Comparison of ENCODE assay signal across 8 mouse cellular contexts in the genomic region with DNA sequence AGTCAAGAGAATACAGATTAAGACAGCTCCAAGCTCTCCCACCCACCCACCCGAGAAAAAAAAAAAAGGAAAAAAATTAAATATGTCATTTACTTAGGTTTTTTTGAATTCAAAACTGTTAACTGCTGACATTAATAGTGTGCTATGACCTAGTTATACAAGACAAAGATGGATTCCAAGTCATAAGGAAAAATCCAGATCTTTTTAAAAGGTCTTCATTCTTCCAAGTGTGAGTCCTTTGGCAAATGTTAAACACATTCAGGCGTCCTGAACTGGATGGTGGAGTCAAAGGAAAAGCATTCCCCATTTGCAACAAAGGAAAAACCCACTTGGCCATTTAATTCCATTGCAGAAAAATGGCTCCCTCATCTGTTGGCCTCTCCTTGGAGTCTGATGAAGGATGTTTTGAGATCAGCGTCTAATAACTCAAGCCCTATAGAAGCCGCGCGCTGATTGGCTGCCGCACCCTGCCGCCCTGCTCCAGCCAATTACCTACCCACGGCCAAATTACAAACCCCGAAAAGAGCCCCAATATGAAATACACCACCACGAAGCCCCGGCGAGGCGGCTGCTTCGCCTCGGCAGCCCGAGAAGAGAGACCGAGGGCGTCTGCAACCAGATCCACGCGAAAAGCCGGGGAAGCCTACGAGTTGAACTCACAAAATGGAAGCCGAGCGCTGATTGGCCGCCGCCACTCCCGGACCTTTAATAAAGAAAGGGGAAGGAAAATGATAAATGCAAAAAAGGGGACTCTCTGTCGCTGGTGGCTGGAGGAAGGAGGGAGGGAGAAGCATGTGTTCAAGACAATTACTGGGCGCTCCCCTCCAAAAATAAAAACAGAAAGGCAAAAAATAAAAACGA. TPM values are rescaled to one million over a fixed set of nuclear protein-coding genes. Genes with fewer than 3 reads are reported as not detected.
DNase-seq lines count a peak whose midpoint lies in the region; ATAC-seq and TF ChIP-seq lines count a peak whose summit lies in the region.

No protein-coding gene starts in this region.

- H3K4me1 ChIP-seq in embryonic facial prominence, embryonic 10.5 days, result peaks cover 69% of the 10 kb centered on the region
- 0 out of 2 replicates have a peak, but pooled peaks cover 9% of the 10 kb centered on the region for H3K4me1 ChIP-seq in intestine, postnatal 0 days (replicated peaks; ENCODE audit: control insufficient read depth, insufficient read depth, low read length)
- peaks cover 70% of the 10 kb centered on the region for H3K4me1 ChIP-seq in midbrain, embryonic 10.5 days

- TF ChIP-seq CTCF in intestine, postnatal 0 days (IDR thresholded peaks at IDR 0.05; ENCODE audit: low read depth), result peak; percentile 29

- H3K36me3 ChIP-seq in embryonic facial prominence, embryonic 10.5 days (replicated peaks), result peaks cover 18% of the 10 kb centered on the region
- no peaks in the 10 kb centered on the region for H3K36me3 ChIP-seq in intestine, postnatal 0 days (ENCODE audit: control insufficient read depth, insufficient read depth)
- H3K36me3 ChIP-seq in midbrain, embryonic 10.5 days, result peaks cover 32% of the 10 kb centered on the region

- H3K27ac ChIP-seq in embryonic facial prominence, embryonic 10.5 days (replicated peaks), result peak overlapping the region; percentile 100
- H3K27ac ChIP-seq in intestine, postnatal 0 days (ENCODE audit: low read depth, low read length), result peak overlapping the region; percentile 96
- peak overlapping the region; percentile 100 for H3K27ac ChIP-seq in midbrain, embryonic 10.5 days (replicated peaks)

- H3K4me3 ChIP-seq in embryonic facial prominence, embryonic 10.5 days, result peak overlapping the region; percentile 99
- peak overlapping the region; percentile 86 for H3K4me3 ChIP-seq in intestine, postnatal 0 days (ENCODE audit: low read depth, low read length)
- peak overlapping the region; percentile 99 for H3K4me3 ChIP-seq in midbrain, embryonic 10.5 days

- H3K4me2 ChIP-seq in intestine, postnatal 0 days (replicated peaks; ENCODE audit: low read depth), result peak overlapping the region; percentile 98

- no peaks in the 10 kb centered on the region for H3K27me3 ChIP-seq in embryonic facial prominence, embryonic 10.5 days (replicated peaks; ENCODE audit: low read depth, poor library complexity, severe bottlenecking)
- no peaks in the 10 kb centered on the region for H3K27me3 ChIP-seq in intestine, postnatal 0 days (replicated peaks; ENCODE audit: control insufficient read depth, insufficient read depth, low read length)
- no peaks in the 10 kb centered on the region for H3K27me3 ChIP-seq in midbrain, embryonic 10.5 days (ENCODE audit: low read depth, poor library complexity, severe bottlenecking)

- WGBS in embryonic facial prominence, embryonic 10.5 days, result under 1% methylated on average over 31 of the region's 31 CpGs
- WGBS in intestine, postnatal 0 days, result under 1% methylated on average over 31 of the region's 31 CpGs
- WGBS in midbrain, embryonic 10.5 days, result under 1% methylated on average over 31 of the region's 31 CpGs

- intact Hi-C loops in left cerebral cortex, postnatal 36 days (cut with DNase I), result loop anchor here (1.0 to 10.0 kb wide), 2 partner anchors 9 to 366 kb away; partner anchors contain the start of gene Camkk2

- peak; percentile 89 to 92 for DNase-seq in urinary bladder, adult 18-20 months (ENCODE audit: low spot score in 2 of 2)
- no peak for DNase-seq in urinary bladder, postnatal 10 days (ENCODE audit: low spot score)
- peak; percentile 93 for DNase-seq in embryonic facial prominence, embryonic 10.5 days (ENCODE audit: low spot score)
- DNase-seq in left cerebral cortex, postnatal 36 days (ENCODE audit: low spot score in 2 of 2), result peak; percentile 93 to 95
- DNase-seq in midbrain, embryonic 10.5 days (ENCODE audit: low spot score), result peak; percentile 92
- peak; percentile 92 to 94 for DNase-seq in right cerebral cortex, postnatal 36 days (ENCODE audit: low spot score in 2 of 2)

- no peaks in the 10 kb centered on the region for H3K9me3 ChIP-seq in embryonic facial prominence, embryonic 10.5 days
- no peaks in the 10 kb centered on the region for H3K9me3 ChIP-seq in intestine, postnatal 0 days (ENCODE audit: control insufficient read depth)
- no peaks in the 10 kb centered on the region for H3K9me3 ChIP-seq in midbrain, embryonic 10.5 days (replicated peaks)

- ATAC-seq in granulocyte monocyte progenitor cell, adult 5-6 weeks (replicated peaks; ENCODE audit: poor library complexity, severe bottlenecking), result peak; percentile 15
- peak; percentile 32 for ATAC-seq in intestine, postnatal 0 days

- H3K9ac ChIP-seq in intestine, postnatal 0 days (ENCODE audit: low read depth, low read length), result peak overlapping the region; percentile 99

RNA-seq across cellular contexts. Expression of gene Setd1b, which starts 1.1 kb away (rescaled TPM):
- 8.1 TPM in 2 replicates for polyA plus RNA-seq in embryonic facial prominence, embryonic 10.5 days (2016; fragmentation: Nextera tagmentation; extraction: Ambion mirVana)
- 29.5 and 37.5 TPM in 2 replicates for total RNA-seq in granulocyte monocyte progenitor cell, adult 5-6 weeks (2014; fragmentation: Nextera tagmentation)
- 1.2 TPM in 2 replicates for total RNA-seq in granulocyte monocyte progenitor cell, adult 5-6 weeks (2017)
- 5.4 and 6.7 TPM in 2 replicates for polyA plus RNA-seq in intestine, postnatal 0 days (2015; fragmentation: Nextera tagmentation; extraction: Ambion mirVana)
- total RNA-seq in left cerebral cortex, postnatal 36 days (2021), result 10 to 100 TPM; 27.9 to 35.0 TPM
- 7.4 and 7.9 TPM in 2 replicates for polyA plus RNA-seq in midbrain, embryonic 10.5 days (2016; fragmentation: Nextera tagmentation; extraction: Ambion mirVana)

RNA-seq across cellular contexts. Expression of gene Rhof, which starts 8.4 kb away (rescaled TPM):
- 1.2 and 2.2 TPM in 2 replicates for polyA plus RNA-seq in embryonic facial prominence, embryonic 10.5 days (2016; fragmentation: Nextera tagmentation; extraction: Ambion mirVana)
- total RNA-seq in granulocyte monocyte progenitor cell, adult 5-6 weeks (2014; fragmentation: Nextera tagmentation), result 1.5 TPM in 1 of 2 replicates, not detected in the other
- total RNA-seq in granulocyte monocyte progenitor cell, adult 5-6 weeks (2017), result 0.26 and 1.6 TPM in 2 replicates
- polyA plus RNA-seq in intestine, postnatal 0 days (2015; fragmentation: Nextera tagmentation; extraction: Ambion mirVana), result 17.0 TPM in 2 replicates
- total RNA-seq in left cerebral cortex, postnatal 36 days (2021), result 10 to 100 TPM; 51.3 to 53.0 TPM
- 1.4 and 1.9 TPM in 2 replicates for polyA plus RNA-seq in midbrain, embryonic 10.5 days (2016; fragmentation: Nextera tagmentation; extraction: Ambion mirVana)

RNA-seq across cellular contexts. Expression of gene Psmd9, which starts 28.3 kb away (rescaled TPM):
- 79.1 and 89.3 TPM in 2 replicates for polyA plus RNA-seq in embryonic facial prominence, embryonic 10.5 days (2016; fragmentation: Nextera tagmentation; extraction: Ambion mirVana)
- total RNA-seq in granulocyte monocyte progenitor cell, adult 5-6 weeks (2014; fragmentation: Nextera tagmentation), result 26.5 and 45.9 TPM in 2 replicates
- 15.5 and 25.2 TPM in 2 replicates for total RNA-seq in granulocyte monocyte progenitor cell, adult 5-6 weeks (2017)
- polyA plus RNA-seq in intestine, postnatal 0 days (2015; fragmentation: Nextera tagmentation; extraction: Ambion mirVana), result 50.9 and 57.5 TPM in 2 replicates
- total RNA-seq in left cerebral cortex, postnatal 36 days (2021), result 10 to 100 TPM; 28.6 to 29.6 TPM
- polyA plus RNA-seq in midbrain, embryonic 10.5 days (2016; fragmentation: Nextera tagmentation; extraction: Ambion mirVana), result 75.7 and 78.5 TPM in 2 replicates

RNA-seq across cellular contexts. Expression of gene Hpd, which starts 41.6 kb away (rescaled TPM):
- polyA plus RNA-seq in embryonic facial prominence, embryonic 10.5 days (2016; fragmentation: Nextera tagmentation; extraction: Ambion mirVana), result not detected in 2 replicates
- total RNA-seq in granulocyte monocyte progenitor cell, adult 5-6 weeks (2014; fragmentation: Nextera tagmentation), result not detected in 2 replicates
- total RNA-seq in granulocyte monocyte progenitor cell, adult 5-6 weeks (2017), result not detected in 2 replicates
- 3.9 and 4.7 TPM in 2 replicates for polyA plus RNA-seq in intestine, postnatal 0 days (2015; fragmentation: Nextera tagmentation; extraction: Ambion mirVana)
- total RNA-seq in left cerebral cortex, postnatal 36 days (2021), result not detected
- polyA plus RNA-seq in midbrain, embryonic 10.5 days (2016; fragmentation: Nextera tagmentation; extraction: Ambion mirVana), result not detected in 2 replicates
